Mouse (Mus musculus): ENCODE results near the gene Atoh8. TPM values are rescaled to one million over a fixed set of nuclear protein-coding genes. Genes with fewer than 3 reads are reported as not detected.

Atoh8 gene
- polyA plus RNA-seq, 1 experiment from 2014 or later: 9.6 TPM

- Histone ChIP-seq H3K9me3 (ENCODE audit: control insufficient read depth, low read length) (no peaks in the 10 kb centered on the region), H3K27ac (ENCODE audit: low read depth, low read length) (no peak overlapping the region), H3K36me3 (ENCODE audit: control insufficient read depth, insufficient read depth, low read length) (no peaks in the 10 kb centered on the region), H3K4me2 (replicated peaks; ENCODE audit: low read depth, low read length) (peak overlapping the region; percentile 49), H3K9ac (ENCODE audit: low read depth, low read length) (peak overlapping the region; percentile 50), H3K4me1 (replicated peaks; ENCODE audit: control insufficient read depth, insufficient read depth, low read length) (0 out of 2 replicates have a peak, but pooled peaks cover 4% of the 10 kb centered on the region), H3K4me3 (ENCODE audit: low read depth, low read length) (peak overlapping the region; percentile 9; the same call in 1 of the 2 replicates), H3K27me3 (ENCODE audit: control insufficient read depth, insufficient read depth, low read length) (peaks cover 15% of the 10 kb centered on the region)
- 4% methylated on average over 28 of the region's 29 CpGs for WGBS
- ATAC-seq (ENCODE audit: low FRiP score) (peak; percentile 45; the same call in 1 of the 2 replicates), DNase-seq (ENCODE audit: low spot score) (peak; percentile 42)
Measured at GRCm38 (mm10) chr6:72189061-72189863, 46.1 kb downstream of the Atoh8 start.

GRCm38 (mm10) chr6:72186809-72187208 is 48.6 kb downstream of the Atoh8 start:
- DNase-seq (ENCODE audit: low spot score): no peak
- Histone ChIP-seq H3K4me1 (replicated peaks; ENCODE audit: control insufficient read depth, insufficient read depth, low read length) (0 out of 2 replicates have a peak, but pooled peaks cover 4% of the 10 kb centered on the region), H3K27me3 (ENCODE audit: control insufficient read depth, insufficient read depth, low read length) (peaks cover 15% of the 10 kb centered on the region), H3K9me3 (ENCODE audit: control insufficient read depth, low read length) (no peaks in the 10 kb centered on the region), H3K27ac (ENCODE audit: low read depth, low read length) (no peak overlapping the region), H3K4me3 (ENCODE audit: low read depth, low read length) (no peak overlapping the region), H3K36me3 (ENCODE audit: control insufficient read depth, insufficient read depth, low read length) (no peaks in the 10 kb centered on the region), H3K4me2 (replicated peaks; ENCODE audit: low read depth, low read length) (no peak overlapping the region), H3K9ac (ENCODE audit: low read depth, low read length) (no peak overlapping the region)
- 77% methylated on average over 6 of the region's 6 CpGs for WGBS
- no peak for ATAC-seq (ENCODE audit: low FRiP score)

- ATAC-seq (ENCODE audit: low FRiP score) (peak; percentile 63), DNase-seq (ENCODE audit: low spot score) (peak; percentile 87)
- 5% methylated on average over 6 of the region's 6 CpGs for WGBS
- Histone ChIP-seq H3K9me3 (ENCODE audit: control insufficient read depth, low read length) (no peaks in the 10 kb centered on the region), H3K27ac (ENCODE audit: low read depth, low read length) (no peak overlapping the region), H3K4me3 (ENCODE audit: low read depth, low read length) (no peak overlapping the region), H3K27me3 (ENCODE audit: control insufficient read depth, insufficient read depth, low read length) (peaks cover 15% of the 10 kb centered on the region), H3K4me2 (replicated peaks; ENCODE audit: low read depth, low read length) (no peak overlapping the region), H3K9ac (ENCODE audit: low read depth, low read length) (no peak overlapping the region), H3K36me3 (ENCODE audit: control insufficient read depth, insufficient read depth, low read length) (no peaks in the 10 kb centered on the region), H3K4me1 (replicated peaks; ENCODE audit: control insufficient read depth, insufficient read depth, low read length) (0 out of 2 replicates have a peak, but pooled peaks cover 4% of the 10 kb centered on the region)
Measured at GRCm38 (mm10) chr6:72185893-72186490, 49.4 kb downstream of the Atoh8 start.

- no peak overlapping the region for H3K9ac ChIP-seq (ENCODE audit: low read depth, low read length)
- peaks cover 14% of the 10 kb centered on the region for H3K27me3 ChIP-seq (ENCODE audit: control insufficient read depth, insufficient read depth, low read length)
- H3K27ac ChIP-seq (ENCODE audit: low read depth, low read length): no peak overlapping the region
- ATAC-seq (ENCODE audit: low FRiP score) (no peak), DNase-seq (ENCODE audit: low spot score) (no peak)
- no peaks in the 10 kb centered on the region for H3K36me3 ChIP-seq (ENCODE audit: control insufficient read depth, insufficient read depth, low read length)
- H3K4me1 ChIP-seq (replicated peaks; ENCODE audit: control insufficient read depth, insufficient read depth, low read length): 0 out of 2 replicates have a peak, but pooled peaks cover 4% of the 10 kb centered on the region
- no peak overlapping the region for H3K4me2 ChIP-seq (replicated peaks; ENCODE audit: low read depth, low read length)
- 82% methylated on average over 5 of the region's 5 CpGs for WGBS
- H3K4me3 ChIP-seq (ENCODE audit: low read depth, low read length): no peak overlapping the region
- no peaks in the 10 kb centered on the region for H3K9me3 ChIP-seq (ENCODE audit: control insufficient read depth, low read length)
Measured at GRCm38 (mm10) chr6:72184576-72184975, 50.8 kb downstream of the Atoh8 start.

- Histone ChIP-seq H3K4me3 (ENCODE audit: low read depth, low read length) (no peak overlapping the region), H3K36me3 (ENCODE audit: control insufficient read depth, insufficient read depth, low read length) (no peaks in the 10 kb centered on the region), H3K27ac (ENCODE audit: low read depth, low read length) (no peak overlapping the region), H3K9me3 (ENCODE audit: control insufficient read depth, low read length) (no peaks in the 10 kb centered on the region), H3K9ac (ENCODE audit: low read depth, low read length) (no peak overlapping the region), H3K27me3 (ENCODE audit: control insufficient read depth, insufficient read depth, low read length) (no peaks in the 10 kb centered on the region), H3K4me2 (replicated peaks; ENCODE audit: low read depth, low read length) (no peak overlapping the region), H3K4me1 (replicated peaks; ENCODE audit: control insufficient read depth, insufficient read depth, low read length) (no peaks in the 10 kb centered on the region)
- ATAC-seq (ENCODE audit: low FRiP score): no peak
- DNase-seq (ENCODE audit: low spot score): no peak
- 84% methylated on average over 12 of the region's 12 CpGs for WGBS
Measured at GRCm38 (mm10) chr6:72179562-72180502, 55.5 kb downstream of the Atoh8 start.

GRCm38 (mm10) chr6:72179006-72179405 is 56.4 kb downstream of the Atoh8 start:
- DNase-seq (ENCODE audit: low spot score) (no peak), ATAC-seq (ENCODE audit: low FRiP score) (no peak)
- 85% methylated on average over 3 of the region's 3 CpGs for WGBS
- Histone ChIP-seq H3K4me3 (ENCODE audit: low read depth, low read length) (no peak overlapping the region), H3K9ac (ENCODE audit: low read depth, low read length) (no peak overlapping the region), H3K27me3 (ENCODE audit: control insufficient read depth, insufficient read depth, low read length) (no peaks in the 10 kb centered on the region), H3K36me3 (ENCODE audit: control insufficient read depth, insufficient read depth, low read length) (no peaks in the 10 kb centered on the region), H3K9me3 (ENCODE audit: control insufficient read depth, low read length) (no peaks in the 10 kb centered on the region), H3K4me2 (replicated peaks; ENCODE audit: low read depth, low read length) (no peak overlapping the region), H3K27ac (ENCODE audit: low read depth, low read length) (no peak overlapping the region), H3K4me1 (replicated peaks; ENCODE audit: control insufficient read depth, insufficient read depth, low read length) (no peaks in the 10 kb centered on the region)

GRCm38 (mm10) chr6:72177417-72177816 is 58.0 kb downstream of the Atoh8 start:
- Histone ChIP-seq H3K36me3 (ENCODE audit: control insufficient read depth, insufficient read depth, low read length) (no peaks in the 10 kb centered on the region), H3K9ac (ENCODE audit: low read depth, low read length) (no peak overlapping the region), H3K27ac (ENCODE audit: low read depth, low read length) (no peak overlapping the region), H3K4me3 (ENCODE audit: low read depth, low read length) (no peak overlapping the region), H3K9me3 (ENCODE audit: control insufficient read depth, low read length) (no peaks in the 10 kb centered on the region), H3K4me2 (replicated peaks; ENCODE audit: low read depth, low read length) (no peak overlapping the region), H3K27me3 (ENCODE audit: control insufficient read depth, insufficient read depth, low read length) (no peaks in the 10 kb centered on the region), H3K4me1 (replicated peaks; ENCODE audit: control insufficient read depth, insufficient read depth, low read length) (no peaks in the 10 kb centered on the region)
- WGBS: 62% methylated on average over 3 of the region's 3 CpGs
- ATAC-seq (ENCODE audit: low FRiP score): no peak
- DNase-seq (ENCODE audit: low spot score): no peak

- Histone ChIP-seq H3K9ac (ENCODE audit: low read depth, low read length) (no peak overlapping the region), H3K4me2 (replicated peaks; ENCODE audit: low read depth, low read length) (no peak overlapping the region), H3K27me3 (ENCODE audit: control insufficient read depth, insufficient read depth, low read length) (no peaks in the 10 kb centered on the region), H3K9me3 (ENCODE audit: control insufficient read depth, low read length) (no peaks in the 10 kb centered on the region), H3K27ac (ENCODE audit: low read depth, low read length) (no peak overlapping the region), H3K4me1 (replicated peaks; ENCODE audit: control insufficient read depth, insufficient read depth, low read length) (no peaks in the 10 kb centered on the region), H3K36me3 (ENCODE audit: control insufficient read depth, insufficient read depth, low read length) (no peaks in the 10 kb centered on the region), H3K4me3 (ENCODE audit: low read depth, low read length) (no peak overlapping the region)
- DNase-seq (ENCODE audit: low spot score): no peak
- no peak for ATAC-seq (ENCODE audit: low FRiP score)
- 78% methylated on average over 5 of the region's 5 CpGs for WGBS
Measured at GRCm38 (mm10) chr6:72176004-72176403, 59.4 kb downstream of the Atoh8 start.
